Mouse (Mus musculus) layer of hippocampus, adult 2 months (tissue): Measurements from ENCODE around the gene Dph7. TPM values are rescaled to one million over a fixed set of nuclear protein-coding genes. Genes with fewer than 3 reads are reported as not detected.
A peak's percentile ranks its signal among the peaks of the same experiment; 100 is the strongest.
"Not testable (repeated sequence)": the region's sequence is repeated elsewhere in the genome, so short reads cannot be mapped to it uniquely, and the experiment has no call there.

ENCODE experiments used
- DNase-seq, 2 experiments: peaks; one replicate each; pipeline ENCODE4 v3.0.0; 2022; ENCODE audit warnings: low spot score in 2 of 2
- H3K27ac ChIP-seq: fragments of 200-600 bp; 2 replicates; pipeline ENCODE4 v1.8.1; 2022
- H3K4me3 ChIP-seq: fragments of 200-600 bp; 2 replicates; pipeline ENCODE4 v1.8.1; 2022; ENCODE audit warnings: mild to moderate bottlenecking
- CTCF ChIP-seq: fragments of 200-600 bp; conservative IDR thresholded peaks from 2 replicates; pipeline ENCODE4 v1.8.1; 2022; ENCODE audit warnings: antibody characterized with exemption, mild to moderate bottlenecking, moderate library complexity
- total RNA-seq, 2 experiments: library from RNA; stranded (reverse); gene quantifications; 2 replicates each; pipeline ENCODE4 v1.2.3; 2021

Dph7 gene
- total RNA-seq, 2 experiments from 2014 or later, result 30.5 to 39.6 TPM

DNA sequence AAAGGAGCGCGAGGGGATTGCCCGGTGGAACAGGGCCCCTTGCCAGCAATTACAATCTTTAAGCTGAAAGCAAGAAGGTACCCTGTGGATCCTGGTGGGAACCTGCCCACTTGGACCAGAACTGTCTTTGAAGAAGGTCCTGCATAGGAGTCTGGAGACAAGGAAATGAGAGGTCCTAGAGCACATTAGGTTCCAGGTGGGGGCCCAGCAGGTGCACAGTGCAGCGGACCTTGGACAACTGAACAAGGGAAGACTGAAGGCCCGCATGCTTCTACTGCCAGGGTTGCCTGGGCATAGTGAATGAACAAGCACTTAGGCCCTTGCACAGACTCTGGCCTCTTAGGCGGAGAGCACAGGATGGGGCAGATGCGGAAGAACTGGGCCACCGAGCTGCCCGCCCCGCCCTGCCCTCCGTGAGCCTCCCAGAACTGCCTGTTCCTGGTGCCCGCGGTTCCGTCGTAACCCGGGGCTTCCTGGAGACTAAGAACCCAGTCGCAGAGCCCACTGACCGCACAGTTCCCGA, 27.7 kb upstream of the Dph7 start:
- H3K4me3 ChIP-seq, result peak overlapping the region; percentile 74
- no peak for TF ChIP-seq CTCF
- no peak for DNase-seq
- peak overlapping the region; percentile 78 for H3K27ac ChIP-seq

DNA sequence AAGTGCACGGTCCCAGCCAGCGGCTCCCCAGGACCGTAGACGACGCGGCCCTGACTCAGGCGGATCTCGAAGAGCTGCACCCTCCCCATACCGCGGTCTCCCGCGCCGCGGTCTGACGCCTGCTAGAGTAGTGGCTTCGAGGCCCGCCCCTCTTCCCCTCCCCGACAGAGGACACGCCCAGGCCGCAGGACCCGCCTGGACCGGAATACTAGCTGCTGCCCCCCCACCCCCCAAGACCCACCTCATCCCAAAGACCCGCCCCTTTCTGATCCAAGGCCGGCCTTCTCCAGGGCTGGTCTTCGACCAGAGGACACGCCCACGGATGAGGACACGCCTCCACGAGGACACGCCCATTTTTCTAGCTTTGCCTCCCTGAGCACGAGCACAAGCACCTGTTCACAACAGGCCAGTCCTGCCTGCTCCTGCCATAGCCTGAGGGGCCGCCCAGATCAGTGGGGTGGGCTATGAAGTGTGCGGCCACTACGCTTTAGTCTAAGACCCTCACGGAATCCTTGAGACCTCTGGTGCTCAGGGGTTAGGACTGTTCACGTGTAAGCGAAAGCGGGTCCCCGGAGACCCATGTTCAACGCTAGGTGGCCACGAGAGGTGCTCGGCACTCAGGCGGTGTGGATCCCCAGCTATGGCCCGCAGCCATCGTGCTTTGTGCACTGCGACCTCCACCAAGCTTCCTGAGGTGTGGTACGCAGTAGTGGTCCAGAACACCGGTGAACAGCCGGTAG, 27.0 kb upstream of the Dph7 start, which contains the start of gene Arrdc1:
TSS of gene Arrdc1 (minus strand) at position 196 of the 740 bp plus-strand sequence.
- peak; percentile 69 for TF ChIP-seq CTCF
- DNase-seq, result peak; percentile 75 to 88
- Histone ChIP-seq H3K27ac (peak within 1 kb of the TSS; percentile 78), H3K4me3 (peak within 1 kb of the TSS; percentile 74)

DNA sequence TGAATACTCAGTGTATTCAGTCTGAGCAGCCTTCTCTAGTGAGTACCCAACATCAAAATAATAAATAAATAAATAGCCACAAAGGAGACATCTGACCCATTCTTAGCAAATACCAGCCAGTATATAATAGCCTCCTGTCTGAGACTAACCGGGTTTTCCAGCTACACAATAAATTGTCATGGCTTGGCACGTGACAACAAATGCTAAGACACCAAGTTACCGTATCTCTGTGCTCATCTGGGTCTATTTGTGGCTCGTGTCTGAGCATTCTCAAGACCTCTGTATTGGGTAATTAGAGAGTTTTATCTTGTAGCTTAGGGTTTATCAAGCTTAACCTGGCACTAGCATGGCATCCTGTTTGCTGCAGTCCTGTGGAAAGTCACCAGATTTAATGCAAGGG, 20.1 kb upstream of the Dph7 start:
- TF ChIP-seq CTCF, result no peak
- no peak overlapping the region for H3K27ac ChIP-seq
- no peak overlapping the region for H3K4me3 ChIP-seq
- DNase-seq, result no peak

DNA sequence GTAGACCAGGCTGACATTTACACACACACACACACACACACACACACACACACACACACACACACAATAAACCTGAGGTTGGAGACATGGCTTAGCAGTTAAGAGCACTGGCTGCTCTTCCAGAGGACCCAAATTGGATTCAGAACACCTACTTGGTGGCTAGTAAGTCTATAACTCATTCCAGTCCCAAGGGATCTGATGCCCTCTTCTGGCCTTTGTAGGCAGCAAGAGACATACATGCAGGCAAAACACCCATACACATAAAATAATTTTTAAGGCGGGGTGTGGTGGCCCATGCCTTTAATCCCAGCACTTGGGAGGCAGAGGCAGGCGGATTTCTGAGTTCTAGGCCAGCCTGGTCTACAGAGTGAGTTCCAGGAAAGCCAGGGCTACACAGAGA, 17.9 kb upstream of the Dph7 start:
- not testable (repeated sequence) for H3K4me3 ChIP-seq, H3K27ac ChIP-seq
- peak; percentile 65 for TF ChIP-seq CTCF
- DNase-seq, result peak in 1 of 2 experiments; percentile 35

DNA sequence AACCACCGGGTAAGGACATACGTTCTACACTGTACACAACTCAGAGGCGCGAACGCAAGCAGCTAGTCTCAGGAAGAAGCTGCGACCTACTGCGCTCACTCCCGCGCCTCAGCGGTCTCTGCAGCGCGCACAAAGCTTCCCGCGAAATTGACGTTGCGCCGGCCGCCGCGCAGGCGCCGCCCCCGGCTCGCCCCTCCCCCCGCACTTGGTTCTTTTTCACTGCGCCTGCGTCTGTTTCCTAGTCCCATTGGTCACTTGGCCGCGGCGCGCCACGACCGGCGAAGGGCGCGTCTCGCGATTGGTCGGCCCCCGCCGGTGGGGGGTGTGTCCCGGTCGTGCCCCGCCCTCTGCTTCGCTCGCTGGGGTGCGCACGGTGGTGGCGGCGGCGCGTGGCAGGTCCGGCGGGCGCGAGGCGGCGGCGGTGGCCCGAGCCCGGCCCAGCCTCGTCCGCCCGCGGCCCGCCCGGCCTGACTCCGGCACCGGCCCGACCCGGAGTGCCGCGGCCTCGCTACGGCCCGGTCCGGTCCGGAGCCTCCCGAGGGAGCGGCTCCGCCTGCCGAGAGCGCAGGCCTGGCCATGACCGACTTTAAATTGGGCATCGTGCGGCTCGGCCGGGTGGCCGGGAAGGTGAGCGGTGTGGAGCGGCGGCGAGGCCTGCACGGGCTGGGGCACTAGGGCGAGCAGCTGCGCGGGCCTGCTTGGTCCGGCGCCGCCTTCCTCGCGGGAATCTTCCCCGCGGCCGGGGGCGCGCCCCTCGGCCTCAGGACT, 12.6 kb upstream of the Dph7 start, which contains the start of gene Zmynd19:
TSS of gene Zmynd19 (plus strand) at position 372 of the 768 bp plus-strand sequence.
- DNase-seq, result peak; percentile 97 to 99
- peak within 1 kb of the TSS; percentile 86 for H3K4me3 ChIP-seq
- H3K27ac ChIP-seq, result peak within 1 kb of the TSS; percentile 77
- TF ChIP-seq CTCF, result no peak

DNA sequence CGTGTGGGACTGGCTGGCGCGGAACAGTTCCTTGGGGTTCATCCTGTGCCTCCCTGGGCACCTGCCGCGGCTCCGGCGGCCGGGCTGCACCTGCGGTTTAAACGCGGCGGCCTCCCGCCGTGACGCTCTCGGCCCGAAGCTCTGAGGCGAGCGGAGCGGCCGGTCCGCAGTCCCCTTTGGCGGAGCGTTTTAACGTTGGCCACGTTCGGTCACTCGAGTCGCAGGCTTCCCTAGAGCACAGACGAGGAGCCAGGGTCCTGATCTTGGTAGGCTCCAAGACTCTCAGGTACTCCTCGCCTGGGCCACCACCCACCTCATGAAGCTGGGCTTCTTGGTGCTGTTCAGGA, 12.0 kb upstream of the Dph7 start:
- Histone ChIP-seq H3K27ac (peak overlapping the region; percentile 77), H3K4me3 (peak overlapping the region; percentile 86)
- no peak for DNase-seq
- no peak for TF ChIP-seq CTCF

DNA sequence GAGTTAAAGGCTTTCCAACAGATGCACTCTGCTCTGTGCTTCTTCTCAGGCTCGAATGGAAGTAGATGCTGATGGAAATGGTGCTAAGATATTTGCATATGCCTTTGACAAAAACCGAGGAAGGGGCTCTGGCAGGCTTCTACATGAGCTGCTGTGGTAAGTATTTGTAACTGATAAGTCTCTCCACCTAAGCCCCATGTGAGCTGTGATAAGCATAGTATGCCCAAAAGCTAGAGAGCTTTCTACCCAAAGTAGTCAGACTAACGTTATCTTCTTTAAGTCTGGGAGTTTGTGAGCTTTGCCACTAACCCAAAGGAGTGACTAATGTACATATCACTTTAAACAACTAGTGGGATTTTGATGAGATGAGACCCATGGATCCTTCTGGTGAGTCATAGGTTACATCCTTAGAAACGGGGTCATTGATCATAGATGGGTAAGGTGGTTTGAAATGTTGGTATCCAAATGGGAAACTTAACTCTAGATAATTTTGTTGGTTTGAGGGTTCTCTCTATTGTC, 9.6 kb upstream of the Dph7 start:
- H3K4me3 ChIP-seq, result no peak overlapping the region
- no peak overlapping the region for H3K27ac ChIP-seq
- TF ChIP-seq CTCF, result no peak
- no peak for DNase-seq

DNA sequence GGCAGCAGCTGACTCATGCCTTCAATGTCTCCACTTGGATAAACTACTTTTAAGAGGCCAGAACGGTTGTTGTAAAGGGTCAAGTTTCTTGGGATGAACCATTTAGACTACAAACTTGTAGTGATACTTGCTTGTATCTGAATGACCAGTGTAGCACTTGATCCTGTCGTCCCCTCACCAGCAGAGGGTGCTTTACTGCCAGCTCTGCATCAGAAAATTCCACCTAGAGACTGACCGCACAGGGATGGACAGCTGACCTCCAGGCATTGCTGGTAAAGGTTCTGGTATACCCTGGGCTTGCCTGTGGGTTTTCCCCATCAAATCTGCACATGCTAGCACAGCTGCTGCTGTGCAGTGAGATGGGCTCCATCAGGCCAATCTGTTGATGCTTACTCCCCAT, 1.3 kb upstream of the Dph7 start:
- Histone ChIP-seq H3K27ac (no peak overlapping the region), H3K4me3 (no peak overlapping the region)
- TF ChIP-seq CTCF, result peak; percentile 77
- no peak for DNase-seq

DNA sequence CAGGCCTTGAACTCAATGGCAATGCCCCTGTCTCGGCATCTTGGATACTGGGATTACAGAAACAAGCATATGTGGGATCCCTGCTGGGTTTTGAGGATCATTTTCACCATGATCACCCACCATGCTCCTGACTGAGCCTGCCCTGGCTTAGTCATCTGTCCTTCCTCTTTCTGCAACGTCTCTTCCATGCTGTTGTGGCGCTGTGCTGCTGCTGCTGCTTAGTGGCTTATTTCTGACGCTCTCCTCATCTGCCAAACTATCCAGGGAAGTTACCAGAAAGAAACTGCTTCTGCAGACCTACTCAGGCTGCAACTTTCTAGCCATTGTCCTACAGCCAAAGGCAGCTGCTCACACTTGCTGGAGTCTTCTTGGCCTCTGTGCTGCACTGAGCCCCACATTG, 8.2 kb downstream of the Dph7 start:
- DNase-seq, result no peak
- no peak for TF ChIP-seq CTCF
- H3K27ac ChIP-seq, result no peak overlapping the region
- H3K4me3 ChIP-seq, result no peak overlapping the region

DNA sequence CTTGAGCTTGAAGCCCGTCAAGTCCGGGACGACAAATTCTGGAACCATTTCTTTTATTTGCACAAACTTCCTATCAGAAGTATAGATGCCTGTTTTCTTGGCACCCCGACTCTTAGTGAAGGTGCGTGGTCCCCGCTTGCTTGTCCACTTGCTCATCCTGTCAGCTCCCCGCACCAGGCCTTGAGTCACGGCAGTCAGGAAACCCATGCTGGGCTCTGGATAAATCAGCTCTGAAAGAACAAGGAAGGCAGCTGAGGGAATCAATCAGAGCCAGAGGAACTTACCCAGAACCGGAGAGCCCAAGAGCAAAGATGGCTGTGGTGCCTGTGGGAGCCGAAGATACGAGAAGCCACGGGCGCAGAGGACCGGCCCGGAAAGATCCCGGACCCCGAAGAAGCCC, 12.3 kb downstream of the Dph7 start:
- not testable (repeated sequence) for DNase-seq
- H3K27ac ChIP-seq, result peak overlapping the region; percentile 97
- peak overlapping the region; percentile 91 for H3K4me3 ChIP-seq

DNA sequence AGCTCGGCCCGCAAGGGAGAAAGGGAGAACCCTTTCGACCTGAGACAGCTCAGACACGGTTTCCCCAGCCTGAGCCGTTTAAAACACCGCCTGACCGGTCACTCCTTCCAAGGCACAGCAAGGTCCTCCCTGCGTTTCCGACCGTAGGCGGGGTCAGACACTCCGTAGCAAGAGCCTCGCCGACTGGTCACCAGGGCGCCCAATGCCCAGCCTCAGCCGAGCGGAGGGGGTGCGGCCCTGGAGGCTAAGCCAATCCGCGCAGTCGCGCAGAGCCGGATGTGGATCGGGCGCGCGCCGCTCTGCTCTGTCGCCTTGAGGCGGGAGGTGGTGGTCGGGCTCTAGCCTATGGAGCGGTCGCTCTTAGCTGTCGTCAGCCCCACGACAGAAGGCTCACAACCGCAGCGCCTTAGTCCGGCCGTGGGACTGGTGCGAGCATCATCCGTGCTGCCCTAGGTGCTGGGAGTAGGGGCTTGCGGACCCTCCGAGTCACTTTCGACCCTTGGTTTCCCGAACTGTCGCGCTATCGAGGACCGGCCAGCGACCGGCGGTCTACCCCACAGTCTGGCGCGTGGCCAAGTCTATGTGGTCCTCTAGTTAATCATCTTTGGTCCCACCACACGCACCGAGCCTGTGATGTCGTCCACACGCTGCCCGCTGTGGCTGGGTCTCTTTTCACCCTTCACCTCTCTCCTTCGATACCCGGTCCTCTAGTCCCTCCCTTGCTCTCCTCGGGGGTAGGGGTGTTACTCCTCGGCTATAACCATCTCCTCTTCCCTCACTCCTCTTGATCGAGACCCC, 12.9 kb downstream of the Dph7 start, which contains the start of gene Mrpl41:
TSS of gene Mrpl41 (minus strand) at position 193 of the 798 bp plus-strand sequence.
- Histone ChIP-seq H3K27ac (peak within 1 kb of the TSS; percentile 97), H3K4me3 (peak within 1 kb of the TSS; percentile 91)
- DNase-seq, result peak; percentile 96 to 97
- TF ChIP-seq CTCF, result no peak; the same call in 1 of the 2 replicates

DNA sequence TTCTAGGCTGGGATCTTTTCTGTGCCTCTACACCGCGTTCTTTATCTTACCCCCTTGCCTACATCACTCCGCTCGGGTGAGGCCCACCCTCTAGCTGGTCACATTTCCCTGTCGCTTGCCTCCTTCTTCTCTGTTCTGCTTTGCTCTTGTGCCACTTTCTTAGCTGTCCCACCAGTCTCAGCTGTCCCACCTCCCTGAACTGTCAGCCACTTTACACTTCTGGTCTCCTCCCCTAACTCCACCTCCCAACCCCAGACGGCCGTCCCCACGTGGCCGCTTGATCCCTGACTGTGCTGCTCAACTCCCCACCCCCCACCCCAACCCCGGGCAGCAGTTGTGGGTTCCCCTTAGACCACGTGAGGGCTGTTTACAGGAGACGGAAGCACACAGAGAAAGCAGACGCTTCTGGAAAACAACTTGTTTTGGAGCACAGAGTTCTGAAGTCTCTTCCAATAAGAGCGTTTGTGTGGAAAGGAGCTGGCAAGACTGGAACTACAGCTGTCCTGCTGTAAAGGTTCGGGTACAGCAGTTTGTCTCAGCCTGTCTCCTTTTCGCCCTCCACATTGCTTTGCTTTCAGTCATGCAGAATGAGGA, 13.6 kb downstream of the Dph7 start, which contains the start of gene Pnpla7:
TSS of gene Pnpla7 (plus strand) at position 330 of the 594 bp plus-strand sequence.
- TF ChIP-seq CTCF, result no peak
- DNase-seq, result peak; percentile 61 to 84
- peak within 1 kb of the TSS; percentile 91 for H3K4me3 ChIP-seq
- peak within 1 kb of the TSS; percentile 97 for H3K27ac ChIP-seq
